17 mouse cellular contexts compared by ENCODE assay signal in genomic region chr5:149641277-149641892, GRCm38 (mm10). TPM values are rescaled to one million over a fixed set of nuclear protein-coding genes. Genes with fewer than 3 reads are reported as not detected.
A peak's percentile ranks its signal among the peaks of the same experiment; 100 is the strongest.
DNase-seq lines count a peak whose midpoint lies in the region; ATAC-seq and TF ChIP-seq lines count a peak whose summit lies in the region.
"Had no signal": no experiment of that assay in that cellular context is flagged by ENCODE, and none has a peak within 500 bp of the region (broad histone marks: within the 10 kb centered on the region; RNA-seq: fewer than 3 reads in every experiment).

No protein-coding gene starts in this region.

- WGBS in heart, embryonic 12.5 days = 71% methylated on average over 8 of the region's 8 CpGs
- 92% methylated on average over 8 of the region's 8 CpGs for WGBS in hindbrain, embryonic 14.5 days

- no peaks in the 10 kb centered on the region for H3K9me3 ChIP-seq in heart, embryonic 12.5 days (replicated peaks)
- H3K9me3 ChIP-seq in ES-E14 (ENCODE audit: control insufficient read depth, insufficient read depth, low read depth, low read length) = no peaks in the 10 kb centered on the region
- no peaks in the 10 kb centered on the region for H3K9me3 ChIP-seq in erythroblast, embryonic 14.5 days (ENCODE audit: control insufficient read depth, low read length)
- H3K9me3 ChIP-seq in hindbrain, embryonic 14.5 days (ENCODE audit: control insufficient read depth, low read length) = no peaks in the 10 kb centered on the region
- H3K9me3 ChIP-seq: heart, embryonic 13.5 days; hindbrain, embryonic 10.5 days had no signal

- no peak overlapping the region for H3K27ac ChIP-seq in heart, embryonic 12.5 days (ENCODE audit: poor library complexity, severe bottlenecking)
- peak overlapping the region; percentile 65; the same call in 1 of the 2 replicates for H3K27ac ChIP-seq in ES-E14 (ENCODE audit: insufficient read depth, low read depth, low read length, poor library complexity, severe bottlenecking)
- no peak overlapping the region for H3K27ac ChIP-seq in hindbrain, embryonic 14.5 days
- H3K27ac ChIP-seq: heart, embryonic 13.5 days; hindbrain, embryonic 10.5 days; kidney, postnatal 0 days had no signal

- no peak overlapping the region for H3K4me3 ChIP-seq in heart, embryonic 12.5 days
- peak overlapping the region; percentile 72 to 87 for H3K4me3 ChIP-seq in ES-E14 (ENCODE audit: insufficient read depth in 1 of 2, low read depth in 1 of 2, low read length in 2 of 2, poor library complexity in 1 of 2, severe bottlenecking in 1 of 2)
- H3K4me3 ChIP-seq in erythroblast, embryonic 14.5 days (replicated peaks) = peak overlapping the region; percentile 42
- no peak overlapping the region for H3K4me3 ChIP-seq in myocyte
- no peak overlapping the region for H3K4me3 ChIP-seq in hindbrain, embryonic 14.5 days (replicated peaks; ENCODE audit: low read length)
- H3K4me3 ChIP-seq: heart, embryonic 13.5 days; hindbrain, embryonic 10.5 days had no signal

- peak; percentile 78 for ATAC-seq in heart, embryonic 12.5 days (ENCODE audit: insufficient number of reproducible peaks, low FRiP score)
- no peak for ATAC-seq in hindbrain, embryonic 14.5 days (ENCODE audit: low FRiP score)
- ATAC-seq: forebrain, embryonic 14.5 days had no signal

- no peak for TF ChIP-seq POLR2A in myocyte (IDR thresholded peaks at IDR 0.05; ENCODE audit: insufficient read length, low read depth)

- H3K27me3 ChIP-seq in heart, embryonic 12.5 days (replicated peaks) = no peaks in the 10 kb centered on the region
- H3K27me3 ChIP-seq in erythroblast, embryonic 14.5 days (ENCODE audit: control insufficient read depth) = no peaks in the 10 kb centered on the region
- no peaks in the 10 kb centered on the region for H3K27me3 ChIP-seq in myocyte (ENCODE audit: control insufficient read depth, insufficient read depth, insufficient read length)
- no peaks in the 10 kb centered on the region for H3K27me3 ChIP-seq in hindbrain, embryonic 14.5 days (ENCODE audit: control insufficient read depth, insufficient read depth, low read length)
- H3K27me3 ChIP-seq: heart, embryonic 13.5 days had no signal

- no peak overlapping the region for H3K9ac ChIP-seq in heart, embryonic 12.5 days
- peak overlapping the region; percentile 77 for H3K9ac ChIP-seq in ES-E14 (ENCODE audit: insufficient read depth, low read depth, low read length, poor library complexity, severe bottlenecking)
- no peak overlapping the region for H3K9ac ChIP-seq in hindbrain, embryonic 14.5 days
- H3K9ac ChIP-seq: heart, embryonic 13.5 days; lung, embryonic 14.5 days had no signal

- H3K36me3 ChIP-seq in heart, embryonic 12.5 days = no peaks in the 10 kb centered on the region
- H3K36me3 ChIP-seq in ES-E14 (ENCODE audit: control insufficient read depth, insufficient read depth, low read length, poor library complexity, severe bottlenecking) (peaks cover 2% of the 10 kb centered on the region; the same call in 1 of the 2 replicates), myocyte (ENCODE audit: control insufficient read depth, insufficient read depth) (no peaks in the 10 kb centered on the region)
- no peaks in the 10 kb centered on the region for H3K36me3 ChIP-seq in erythroblast, embryonic 14.5 days (ENCODE audit: control insufficient read depth)
- no peaks in the 10 kb centered on the region for H3K36me3 ChIP-seq in hindbrain, embryonic 14.5 days (replicated peaks; ENCODE audit: control insufficient read depth, insufficient read depth)
- H3K36me3 ChIP-seq: heart, embryonic 13.5 days; hindbrain, embryonic 10.5 days had no signal

- in situ Hi-C loops in ES-E14 (cut with MboI; ENCODE audit: low sequenced_read_pairs in 2 of 2, unreplicated experiment in 2 of 2) = no loop called here

- no peak for DNase-seq in heart, postnatal 4 days
- DNase-seq in ES-E14 (ENCODE audit: low read depth, low spot score) = peak; percentile 80
- DNase-seq in layer of hippocampus, postnatal 14 days (ENCODE audit: low spot score in 2 of 2) = no peak
- no peak for DNase-seq in adrenal gland, postnatal 10 days
- no peak for DNase-seq in hindbrain, embryonic 14.5 days (ENCODE audit: low spot score)
- DNase-seq: gastrocnemius, postnatal 14 days; layer of hippocampus, adult 9-11 months; left cerebral cortex, postnatal 4 days; lung, embryonic 14.5 days; right cerebral cortex, postnatal 25 days had no signal

- no peaks in the 10 kb centered on the region for H3K79me2 ChIP-seq in myocyte (ENCODE audit: control insufficient read depth, insufficient read depth)

- no peaks in the 10 kb centered on the region for H3K4me1 ChIP-seq in heart, embryonic 12.5 days (replicated peaks)
- 0 out of 4 replicates have a peak, but pooled peaks cover 0 to 2% of the 10 kb centered on the region in 2 experiments for H3K4me1 ChIP-seq in ES-E14 (ENCODE audit: control insufficient read depth in 2 of 2, insufficient read depth in 2 of 2, low read length in 2 of 2, poor library complexity in 1 of 2)
- H3K4me1 ChIP-seq in erythroblast, embryonic 14.5 days (ENCODE audit: control insufficient read depth) = peaks cover 53% of the 10 kb centered on the region
- peaks cover 5% of the 10 kb centered on the region for H3K4me1 ChIP-seq in hindbrain, embryonic 14.5 days (replicated peaks; ENCODE audit: control insufficient read depth, insufficient read depth, low read length)

- H3ac ChIP-seq in myocyte (ENCODE audit: control insufficient read depth, insufficient read length) = no peak overlapping the region

- H3K4me2 ChIP-seq in heart, embryonic 12.5 days = no peak overlapping the region
- H3K4me2 ChIP-seq in myocyte (ENCODE audit: low read depth) = peak overlapping the region; percentile 14
- H3K4me2 ChIP-seq in hindbrain, embryonic 14.5 days (replicated peaks) = no peak overlapping the region
- H3K4me2 ChIP-seq: heart, embryonic 13.5 days; lung, embryonic 14.5 days had no signal

TF ChIP-seq in ES-E14, 5 proteins besides CTCF, POLR2A, EP300 and RAD21:
- TF ChIP-seq ZC3H11A (IDR thresholded peaks at IDR 0.05; ENCODE audit: borderline replicate concordance, low read depth, low read length) = no peak
- no peak for TF ChIP-seq MAFK (IDR thresholded peaks at IDR 0.05; ENCODE audit: insufficient read depth, low read depth, low read length)
- peak; percentile 59; the same call in 1 of the 2 replicates for TF ChIP-seq HCFC1 (IDR thresholded peaks at IDR 0.05; ENCODE audit: borderline replicate concordance, insufficient read depth, low read length)
- no peak; the same call in 1 of the 2 replicates for TF ChIP-seq CHD2 (IDR thresholded peaks at IDR 0.05; ENCODE audit: low read depth, low read length)
- no peak for TF ChIP-seq ZNF384 (IDR thresholded peaks at IDR 0.05; ENCODE audit: low read depth, low read length)

TF ChIP-seq in myocyte, 11 proteins besides CTCF, POLR2A, EP300 and RAD21:
- TF ChIP-seq TCF3 (IDR thresholded peaks at IDR 0.05; ENCODE audit: insufficient read length, low read depth) (no peak), USF1 (IDR thresholded peaks at IDR 0.05; ENCODE audit: low read depth) (peak; percentile 76)

RNA-seq across cellular contexts. Expression of gene Hsph1, which starts 5.2 kb away (rescaled TPM):
- polyA plus RNA-seq in heart, embryonic 12.5 days (2016; fragmentation: Nextera tagmentation; extraction: Ambion mirVana) = 42.4 and 43.6 TPM in 2 replicates
- 10 to 100 TPM; 16.7 to 19.0 TPM for total RNA-seq in heart, postnatal 4 days (2021)
- total RNA-seq in ES-E14 (2012; rRNA removed) = 80.4 and 98.3 TPM in 2 replicates
- polyA plus RNA-seq in erythroblast, embryonic 14.5 days (2012) = 2.4 and 2.8 TPM in 2 replicates
- 38.0 TPM for polyA plus RNA-seq in myocyte (2012; fragmentation: generic; extraction: Trizol)
- total RNA-seq in layer of hippocampus, postnatal 14 days (2021) = 100 to 1,000 TPM; 237 to 281 TPM
- 10 to 100 TPM; 30.1 to 35.3 TPM for total RNA-seq in adrenal gland, postnatal 10 days (2021)
- 99.4 and 117 TPM in 2 replicates for polyA plus RNA-seq in hindbrain, embryonic 14.5 days (2014; fragmentation: Nextera tagmentation; extraction: Ambion mirVana)

RNA-seq across cellular contexts. Expression of gene B3glct, which starts 36.6 kb away (rescaled TPM):
- polyA plus RNA-seq in heart, embryonic 12.5 days (2016; fragmentation: Nextera tagmentation; extraction: Ambion mirVana) = 12.0 and 13.9 TPM in 2 replicates
- 10 to 100 TPM; 13.0 to 14.0 TPM for total RNA-seq in heart, postnatal 4 days (2021)
- total RNA-seq in ES-E14 (2012; rRNA removed) = 6.0 and 7.2 TPM in 2 replicates
- 0.25 and 0.56 TPM in 2 replicates for polyA plus RNA-seq in erythroblast, embryonic 14.5 days (2012)
- polyA plus RNA-seq in myocyte (2012; fragmentation: generic; extraction: Trizol) = 4.6 TPM
- 10 to 100 TPM; 15.0 to 15.7 TPM for total RNA-seq in layer of hippocampus, postnatal 14 days (2021)
- total RNA-seq in adrenal gland, postnatal 10 days (2021) = 10 to 100 TPM; 16.6 to 18.1 TPM
- 15.9 and 18.8 TPM in 2 replicates for polyA plus RNA-seq in hindbrain, embryonic 14.5 days (2014; fragmentation: Nextera tagmentation; extraction: Ambion mirVana)

Comparison
In these comparisons a context has a peak if more than half of its experiments do, and no peak if none do; other contexts are left out.
1. H3K4me3 ChIP-seq: peak in ES-E14 (2 of 2) and erythroblast, embryonic 14.5 days (single experiment); none in heart, embryonic 12.5 days (single experiment), myocyte (single experiment) and hindbrain, embryonic 14.5 days (single experiment).